Mouse (Mus musculus): ENCODE measurements at regions not wholly inside any gene's neighbourhood (a gene's known extent, or its start where the extent isn't known, plus 50 kb on each side); places are given as distances from the start of the nearest gene placed in this dataset.
"Not testable (repeated sequence)": the region's sequence is repeated elsewhere in the genome, so short reads cannot be mapped to it uniquely, and the experiment has no call there.

GRCm38 (mm10) chr13:73035336-73035940 lies 224.8 kb upstream of the Irx4 start:
- Histone ChIP-seq H3K27ac (no peak overlapping the region), H3K4me3 (no peak overlapping the region)
- TF ChIP-seq CTCF (IDR thresholded peaks at IDR 0.05) = no peak
- intact Hi-C loops (cut with DNase I) = loop anchor here (10.0 kb wide), 1 partner anchor 1931 kb away; no protein-coding TSS in a partner anchor
- DNase-seq = no peak

GRCm38 (mm10) chr13:73039731-73040130 lies 220.5 kb upstream of the Irx4 start:
- intact Hi-C loops (cut with DNase I) = loop anchor here (10.0 kb wide), 1 partner anchor 1935 kb away; no protein-coding TSS in a partner anchor
- no peak for TF ChIP-seq CTCF (IDR thresholded peaks at IDR 0.05)

GRCm38 (mm10) chr13:73041233-73042040 lies 218.8 kb upstream of the Irx4 start:
- TF ChIP-seq CTCF (IDR thresholded peaks at IDR 0.05) = no peak
- no peak for DNase-seq
- no peak overlapping the region for H3K4me3 ChIP-seq
- intact Hi-C loops (cut with DNase I) = no loop called here
- no peak overlapping the region for H3K27ac ChIP-seq

More at GRCm38 (mm10) chr13:73039731-73040130, 220.5 kb upstream of the Irx4 start:
- no peak overlapping the region for H3K4me3 ChIP-seq
- DNase-seq = no peak
- no peak overlapping the region for H3K27ac ChIP-seq

- intact Hi-C loops (cut with DNase I) = no loop called here
- no peak for TF ChIP-seq CTCF (IDR thresholded peaks at IDR 0.05)
- Histone ChIP-seq H3K4me3 (no peak overlapping the region), H3K27ac (no peak overlapping the region)
- DNase-seq = no peak
Observed at GRCm38 (mm10) chr13:73069840-73070530, 190.3 kb upstream of the Irx4 start.

GRCm38 (mm10) chr13:73070531-73070908 lies 189.8 kb upstream of the Irx4 start:
- no peak for DNase-seq
- no peak for TF ChIP-seq CTCF (IDR thresholded peaks at IDR 0.05)
- Histone ChIP-seq H3K27ac (no peak overlapping the region), H3K4me3 (no peak overlapping the region)
- intact Hi-C loops (cut with DNase I) = no loop called here

GRCm38 (mm10) chr13:73071032-73071431 lies 189.2 kb upstream of the Irx4 start:
- H3K27ac ChIP-seq = no peak overlapping the region
- no peak for DNase-seq
- H3K4me3 ChIP-seq = no peak overlapping the region
- TF ChIP-seq CTCF (IDR thresholded peaks at IDR 0.05) = no peak
- intact Hi-C loops (cut with DNase I) = no loop called here

GRCm38 (mm10) chr13:73071854-73072852 lies 188.1 kb upstream of the Irx4 start:
- intact Hi-C loops (cut with DNase I) = no loop called here
- no peak for DNase-seq
- Histone ChIP-seq H3K27ac (no peak overlapping the region), H3K4me3 (no peak overlapping the region)
- no peak for TF ChIP-seq CTCF (IDR thresholded peaks at IDR 0.05)

- intact Hi-C loops (cut with DNase I) = no loop called here
- no peak for TF ChIP-seq CTCF (IDR thresholded peaks at IDR 0.05)
- H3K4me3 ChIP-seq = no peak overlapping the region
- no peak for DNase-seq
- H3K27ac ChIP-seq = no peak overlapping the region
Observed at GRCm38 (mm10) chr13:73077866-73078430, 182.3 kb upstream of the Irx4 start.

GRCm38 (mm10) chr13:73087815-73088214 lies 172.5 kb upstream of the Irx4 start:
- intact Hi-C loops (cut with DNase I) = not testable (repeated sequence)

GRCm38 (mm10) chr13:73091886-73092285 lies 168.4 kb upstream of the Irx4 start:
- intact Hi-C loops (cut with DNase I) = no loop called here
- no peak for TF ChIP-seq CTCF (IDR thresholded peaks at IDR 0.05)
- H3K4me3 ChIP-seq = no peak overlapping the region
- H3K27ac ChIP-seq = no peak overlapping the region
- no peak for DNase-seq

More at GRCm38 (mm10) chr13:73087815-73088214, 172.5 kb upstream of the Irx4 start:
- not testable (repeated sequence) for H3K4me3 ChIP-seq, DNase-seq, H3K27ac ChIP-seq

- TF ChIP-seq CTCF (IDR thresholded peaks at IDR 0.05) = no peak
- Histone ChIP-seq H3K4me3 (no peak overlapping the region), H3K27ac (no peak overlapping the region)
- intact Hi-C loops (cut with DNase I) = no loop called here
- DNase-seq = no peak
Observed at GRCm38 (mm10) chr13:73097502-73097901, 162.8 kb upstream of the Irx4 start.

GRCm38 (mm10) chr13:73099407-73099806 lies 160.9 kb upstream of the Irx4 start:
- intact Hi-C loops (cut with DNase I) = no loop called here
- H3K4me3 ChIP-seq = no peak overlapping the region
- no peak for TF ChIP-seq CTCF (IDR thresholded peaks at IDR 0.05)
- no peak overlapping the region for H3K27ac ChIP-seq
- no peak for DNase-seq
